Mouse (Mus musculus): ENCODE measurements at regions not wholly inside any gene's neighbourhood (a gene's known extent, or its start where the extent isn't known, plus 50 kb on each side); places are given as distances from the start of the nearest gene placed in this dataset.

DNA sequence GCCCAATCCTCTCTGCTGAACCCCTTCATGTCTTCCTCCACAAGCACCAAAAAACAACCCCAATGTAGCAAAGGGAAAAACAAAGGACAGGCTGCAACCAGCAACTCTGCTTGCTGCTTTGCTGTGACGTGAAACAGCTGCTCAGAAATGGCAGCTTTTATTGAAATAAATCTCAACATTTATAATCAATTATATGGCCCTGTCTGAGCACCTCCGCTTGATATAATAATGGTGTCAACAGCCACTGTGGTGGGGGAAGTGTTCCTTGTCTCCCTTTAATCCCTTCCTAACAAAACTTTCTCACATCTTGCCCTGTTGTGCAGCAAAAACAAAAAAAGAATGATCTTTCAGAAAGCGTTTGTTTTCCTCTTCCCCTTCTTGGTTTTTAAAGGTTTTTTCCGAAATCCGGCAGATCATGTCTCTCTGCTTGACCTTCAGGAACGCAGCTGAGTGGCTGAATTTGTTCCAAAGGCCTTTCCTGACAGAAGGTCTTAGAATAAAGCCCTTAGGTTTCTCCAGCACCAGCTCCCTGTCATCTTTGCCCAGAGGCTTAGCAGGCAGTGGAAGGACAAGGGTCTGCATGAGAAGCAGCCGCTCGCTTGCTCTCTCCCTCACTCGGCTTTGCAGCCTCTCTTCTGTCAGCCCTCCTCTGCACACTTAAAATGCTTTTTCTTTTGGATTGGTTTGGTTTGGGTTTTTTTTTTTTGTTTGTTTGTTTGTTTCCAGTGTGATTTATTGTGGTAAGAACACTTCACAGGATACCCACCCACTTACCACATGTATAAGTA lies 313.4 kb downstream of the Tmem114 start:
- TF ChIP-seq POLR2A (IDR thresholded peaks at IDR 0.05; ENCODE audit: borderline replicate concordance, low read depth, low read length) (no peak), CTCF (IDR thresholded peaks at IDR 0.05; ENCODE audit: low read depth, low read length) (no peak)
